Mouse (Mus musculus) forebrain, postnatal 0 days (tissue): ENCODE measurements around the gene Cyp4v3. TPM values are rescaled to one million over a fixed set of nuclear protein-coding genes. Genes with fewer than 3 reads are reported as not detected.
A peak's percentile ranks its signal among the peaks of the same experiment; 100 is the strongest.

Source experiments
- ATAC-seq: fragments of 200-750 bp; cut with Nextera tagmentation; 2 replicates; pipeline ENCODE4 v1.8.0; 2017; ENCODE audit warnings: mild to moderate bottlenecking, moderate library complexity
- DNase-seq: peaks from one replicate; pipeline ENCODE4 v3.0.0-alpha.2; 2015
- H3K27ac ChIP-seq: fragments of 300-500 bp; sonication (generic); 2 replicates; pipeline ENCODE4 v1.5.1; 2014; ENCODE audit warnings: low read depth, mild to moderate bottlenecking, antibody characterized with exemption, low read length, moderate library complexity, mixed read lengths
- H3K27me3 ChIP-seq: fragments of 300-500 bp; sonication (generic); 2 replicates; pipeline ENCODE4 v1.6.1; 2014; ENCODE audit warnings: mild to moderate bottlenecking, low read length, mixed read lengths; ENCODE audit not compliant: insufficient read depth
- H3K36me3 ChIP-seq: fragments of 300-500 bp; sonication (generic); 2 replicates; pipeline ENCODE4 v1.6.1; 2014; ENCODE audit warnings: mild to moderate bottlenecking, moderate library complexity; ENCODE audit not compliant: insufficient read depth
- H3K4me1 ChIP-seq: fragments of 300-500 bp; sonication (generic); 2 replicates; pipeline ENCODE4 v1.6.1; 2014; ENCODE audit warnings: antibody characterized with exemption; ENCODE audit not compliant: insufficient read depth
- H3K4me2 ChIP-seq: fragments of 300-500 bp; sonication (generic); 2 replicates; pipeline ENCODE4 v1.6.1; 2014; ENCODE audit warnings: low read depth, mild to moderate bottlenecking, moderate library complexity
- H3K4me3 ChIP-seq: fragments of 300-500 bp; sonication (generic); 2 replicates; pipeline ENCODE4 v1.5.1; 2014; ENCODE audit warnings: low read depth, low read length, mixed read lengths
- H3K9ac ChIP-seq: fragments of 300-500 bp; sonication (generic); 2 replicates; pipeline ENCODE4 v1.6.1; 2014; ENCODE audit warnings: mild to moderate bottlenecking
- H3K9me3 ChIP-seq: fragments of 300-500 bp; sonication (generic); 2 replicates; pipeline ENCODE4 v1.6.1; 2016; ENCODE audit warnings: low read length
- CTCF ChIP-seq: sonication (generic); IDR thresholded peaks from 2 replicates; pipeline ENCODE4 v1.5.1; 2016; ENCODE audit warnings: antibody characterized with exemption, control low read depth, low read depth
- WGBS: fragments of 180-500 bp; shearing (Covaris S2); extraction: QIAGEN DNeasy Blood & Tissue Kit; methylation state at CpG from one replicate; pipeline ENCODE4 v1.1.7; 2014; 5-methylcytosine and 5-hydroxymethylcytosine counted together
- polyA plus RNA-seq: library from polyadenylated mRNA; unstranded; fragments of >200 nt; fragmentation: Nextera tagmentation; extraction: Ambion mirVana; gene quantifications from 2 replicates; pipeline ENCODE4 v1.2.1, GENCODE M21; 2015
- total RNA-seq: library from RNA; depleted of rRNA; stranded (reverse); fragments of >200 nt; gene quantifications from 2 replicates; pipeline ENCODE4 v1.2.3, GENCODE M21; 2014

Gene Cyp4v3
- total and polyA plus RNA-seq, 2 experiments from 2014 or later = 2.1 to 2.2 TPM

GRCm38 (mm10) chr8:45291790-45292189 lies 41.2 kb downstream of the Cyp4v3 start:
- peak; percentile 48 for ATAC-seq
- no peaks in the 10 kb centered on the region for H3K36me3 ChIP-seq
- no peaks in the 10 kb centered on the region for H3K9me3 ChIP-seq
- H3K27me3 ChIP-seq = no peaks in the 10 kb centered on the region
- no peak overlapping the region for H3K27ac ChIP-seq
- no peak overlapping the region for H3K4me2 ChIP-seq
- H3K9ac ChIP-seq = no peak overlapping the region
- DNase-seq = peak; percentile 55
- no peak for TF ChIP-seq CTCF
- H3K4me1 ChIP-seq = no peaks in the 10 kb centered on the region
- WGBS = 70% methylated on average over 2 of the region's 2 CpGs
- H3K4me3 ChIP-seq = no peak overlapping the region

DNA sequence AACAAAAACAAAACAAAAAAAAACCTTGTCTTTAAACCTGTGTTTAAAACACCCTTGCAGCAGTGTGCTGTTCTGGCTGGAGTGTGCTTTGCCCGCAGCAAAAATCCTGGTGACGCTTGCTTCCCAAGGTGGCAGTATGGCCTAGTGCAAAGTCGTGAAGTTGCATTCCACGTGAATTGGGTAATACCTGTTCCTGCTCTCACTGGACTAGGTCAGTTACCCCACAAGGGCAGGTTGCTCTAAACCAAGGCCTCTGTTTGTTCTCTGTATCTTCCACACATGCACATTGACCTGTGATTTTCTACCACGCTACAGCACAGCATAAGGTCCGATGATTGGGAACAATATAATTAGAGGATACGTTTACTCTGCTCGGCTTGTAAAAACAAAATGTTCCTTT lies 51.4 kb downstream of the Cyp4v3 start:
- H3K9me3 ChIP-seq = no peaks in the 10 kb centered on the region
- ATAC-seq (no peak), DNase-seq (no peak)
- no peaks in the 10 kb centered on the region for H3K36me3 ChIP-seq
- H3K4me3 ChIP-seq = no peak overlapping the region
- no peaks in the 10 kb centered on the region for H3K27me3 ChIP-seq
- TF ChIP-seq CTCF = no peak
- no peak overlapping the region for H3K4me2 ChIP-seq
- no peak overlapping the region for H3K27ac ChIP-seq
- no peaks in the 10 kb centered on the region for H3K4me1 ChIP-seq
- WGBS = 77% methylated on average over 8 of the region's 8 CpGs
- H3K9ac ChIP-seq = no peak overlapping the region

DNA sequence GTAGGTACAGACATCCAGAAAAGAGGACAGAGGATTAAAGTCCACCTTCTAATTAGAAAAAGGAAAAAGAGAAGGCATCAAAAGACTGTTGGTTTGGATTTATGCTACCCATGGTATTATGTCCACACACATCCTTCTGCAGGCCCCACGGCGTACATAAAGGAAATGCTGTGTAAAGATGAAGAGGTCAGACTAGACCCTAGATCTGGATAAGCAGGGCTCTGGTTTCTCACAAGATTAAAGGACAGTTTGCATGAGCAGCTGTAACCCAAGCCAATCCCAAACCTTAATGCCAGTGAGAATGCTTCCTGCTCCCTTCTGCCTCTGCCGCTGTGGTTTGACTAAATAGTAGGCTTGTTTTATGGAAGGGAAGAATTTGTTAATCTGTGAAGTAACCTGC lies 55.6 kb downstream of the Cyp4v3 start:
- 86% methylated on average over 3 of the region's 3 CpGs for WGBS
- H3K9ac ChIP-seq = no peak overlapping the region
- no peak overlapping the region for H3K4me3 ChIP-seq
- H3K9me3 ChIP-seq = no peaks in the 10 kb centered on the region
- no peaks in the 10 kb centered on the region for H3K36me3 ChIP-seq
- TF ChIP-seq CTCF = no peak
- H3K4me2 ChIP-seq = no peak overlapping the region
- H3K4me1 ChIP-seq = no peaks in the 10 kb centered on the region
- no peak for DNase-seq
- no peak for ATAC-seq
- H3K27ac ChIP-seq = no peak overlapping the region
- no peaks in the 10 kb centered on the region for H3K27me3 ChIP-seq

- no peaks in the 10 kb centered on the region for H3K27me3 ChIP-seq
- DNase-seq (peak; percentile 24), ATAC-seq (peak; percentile 83)
- 72% methylated on average over 4 of the region's 4 CpGs for WGBS
- TF ChIP-seq CTCF = no peak
- H3K4me3 ChIP-seq = no peak overlapping the region
- H3K27ac ChIP-seq = no peak overlapping the region
- no peak overlapping the region for H3K4me2 ChIP-seq
- no peak overlapping the region for H3K9ac ChIP-seq
- H3K9me3 ChIP-seq = no peaks in the 10 kb centered on the region
- no peaks in the 10 kb centered on the region for H3K36me3 ChIP-seq
- H3K4me1 ChIP-seq = no peaks in the 10 kb centered on the region
Measured at GRCm38 (mm10) chr8:45274317-45274716, 58.7 kb downstream of the Cyp4v3 start.

DNA sequence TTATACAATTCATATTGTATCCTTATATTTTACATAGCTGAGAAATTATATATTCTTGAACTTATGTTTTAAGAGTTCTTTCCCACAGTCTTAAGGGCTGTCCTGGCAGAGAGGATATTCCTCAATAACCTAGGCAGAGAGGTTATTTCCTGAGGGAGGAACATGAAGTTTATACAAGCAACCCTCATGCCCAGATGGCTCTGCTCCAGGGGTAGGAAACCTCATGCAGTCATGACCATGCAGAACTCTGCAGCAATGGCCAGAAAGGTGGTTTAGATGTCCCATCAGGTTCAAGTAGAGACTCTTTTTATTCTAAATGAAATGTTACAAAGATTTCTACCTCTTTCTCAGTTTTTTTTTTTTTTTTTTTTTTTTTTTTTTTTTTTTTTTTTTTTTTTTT lies 64.0 kb downstream of the Cyp4v3 start:
- H3K9me3 ChIP-seq = no peaks in the 10 kb centered on the region
- H3K36me3 ChIP-seq = no peaks in the 10 kb centered on the region
- TF ChIP-seq CTCF = no peak
- H3K27me3 ChIP-seq = no peaks in the 10 kb centered on the region
- no peak overlapping the region for H3K4me3 ChIP-seq
- H3K9ac ChIP-seq = no peak overlapping the region
- no peak overlapping the region for H3K27ac ChIP-seq
- H3K4me2 ChIP-seq = no peak overlapping the region
- H3K4me1 ChIP-seq = no peaks in the 10 kb centered on the region
- no peak for ATAC-seq
- DNase-seq = no peak

DNA sequence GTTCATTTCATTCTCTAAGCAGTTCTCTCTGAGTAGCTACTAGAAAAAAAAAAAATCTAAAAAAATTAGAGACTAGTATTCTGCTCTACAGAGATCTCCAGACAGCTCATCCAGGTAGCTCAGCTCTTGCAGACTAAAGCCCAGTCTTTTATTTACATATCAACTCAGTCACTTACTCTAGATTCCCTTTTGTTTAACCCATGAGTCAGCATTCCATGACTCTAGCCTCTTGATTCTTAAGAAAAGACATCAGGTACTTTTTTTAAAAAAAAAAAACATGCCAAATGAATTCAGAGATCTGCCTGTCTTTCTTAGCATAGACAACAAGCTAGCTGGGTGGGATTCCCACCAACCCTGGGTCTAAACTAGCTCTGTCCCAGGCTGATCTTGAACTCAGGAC lies 64.5 kb downstream of the Cyp4v3 start:
- TF ChIP-seq CTCF = no peak
- no peak for ATAC-seq
- H3K27ac ChIP-seq = no peak overlapping the region
- H3K27me3 ChIP-seq = no peaks in the 10 kb centered on the region
- H3K36me3 ChIP-seq = no peaks in the 10 kb centered on the region
- H3K4me3 ChIP-seq = no peak overlapping the region
- DNase-seq = no peak
- no peak overlapping the region for H3K9ac ChIP-seq
- H3K4me2 ChIP-seq = no peak overlapping the region
- H3K9me3 ChIP-seq = no peaks in the 10 kb centered on the region
- H3K4me1 ChIP-seq = no peaks in the 10 kb centered on the region

- no peak for DNase-seq
- Histone ChIP-seq H3K27me3 (no peaks in the 10 kb centered on the region), H3K9me3 (no peaks in the 10 kb centered on the region), H3K4me2 (no peak overlapping the region), H3K9ac (no peak overlapping the region), H3K4me1 (no peaks in the 10 kb centered on the region), H3K27ac (no peak overlapping the region), H3K36me3 (no peaks in the 10 kb centered on the region), H3K4me3 (no peak overlapping the region)
- WGBS = 87% methylated on average over 4 of the region's 4 CpGs
- peak; percentile 23; the same call in 1 of the 2 replicates for ATAC-seq
- no peak for TF ChIP-seq CTCF
Measured at GRCm38 (mm10) chr8:45267611-45268391, 65.2 kb downstream of the Cyp4v3 start.
